Mouse (Mus musculus): ENCODE data around the gene Gata1. TPM values are rescaled to one million over a fixed set of nuclear protein-coding genes. Genes with fewer than 3 reads are reported as not detected.
"Not testable (repeated sequence)": the region's sequence is repeated elsewhere in the genome, so short reads cannot be mapped to it uniquely, and the experiment has no call there.

The Gata1 gene
- total RNA-seq, 1 experiment = 1.1 TPM

- Histone ChIP-seq H3K27ac (ENCODE audit: insufficient read depth, low read depth, low read length, poor library complexity, severe bottlenecking) (peak overlapping the region; percentile 98), H3K4me1 (ENCODE audit: control insufficient read depth in 2 of 2, insufficient read depth in 2 of 2, low read length in 2 of 2, poor library complexity in 1 of 2) (peaks cover 3 to 5% of the 10 kb centered on the region in 2 experiments; a peak in 1 of 4 replicates), H3K9ac (ENCODE audit: insufficient read depth, low read depth, low read length, poor library complexity, severe bottlenecking) (no peak overlapping the region), H3K9me3 (ENCODE audit: control insufficient read depth, insufficient read depth, low read depth, low read length) (no peaks in the 10 kb centered on the region), H3K4me3 (ENCODE audit: insufficient read depth in 1 of 2, low read depth in 1 of 2, low read length in 2 of 2, poor library complexity in 1 of 2, severe bottlenecking in 1 of 2) (peak overlapping the region in 1 of 2 experiments; percentile 30; a peak in 2 of 4 replicates), H3K36me3 (ENCODE audit: control insufficient read depth, insufficient read depth, low read length, poor library complexity, severe bottlenecking) (no peaks in the 10 kb centered on the region)
- in situ Hi-C loops (cut with MboI; ENCODE audit: low sequenced_read_pairs in 2 of 2, unreplicated experiment in 2 of 2) = loop anchor here (5.0 to 10.0 kb wide), 2 partner anchors 88 to 91 kb away; partner anchors contain the start of gene Eras (in 1 of the 2)
- DNase-seq (ENCODE audit: low read depth, low spot score) = no peak
- TF ChIP-seq HCFC1 (IDR thresholded peaks at IDR 0.05; ENCODE audit: borderline replicate concordance, insufficient read depth, low read length) (no peak), ZNF384 (IDR thresholded peaks at IDR 0.05; ENCODE audit: low read depth, low read length) (no peak), MAFK (IDR thresholded peaks at IDR 0.05; ENCODE audit: insufficient read depth, low read depth, low read length) (no peak), ZC3H11A (IDR thresholded peaks at IDR 0.05; ENCODE audit: borderline replicate concordance, low read depth, low read length) (no peak), CHD2 (IDR thresholded peaks at IDR 0.05; ENCODE audit: low read depth, low read length) (no peak)
Observed at GRCm38 (mm10) chrX:8013157-8013556, 35.3 kb upstream of the Gata1 start.

- H3K9me3 ChIP-seq (ENCODE audit: control insufficient read depth, insufficient read depth, low read depth, low read length); in situ Hi-C loops (cut with MboI; ENCODE audit: low sequenced_read_pairs in 2 of 2, unreplicated experiment in 2 of 2); H3K4me3 ChIP-seq (ENCODE audit: insufficient read depth in 1 of 2, low read depth in 1 of 2, low read length in 2 of 2, poor library complexity in 1 of 2, severe bottlenecking in 1 of 2); DNase-seq (ENCODE audit: low read depth, low spot score); H3K4me1 ChIP-seq (ENCODE audit: control insufficient read depth in 2 of 2, insufficient read depth in 2 of 2, low read length in 2 of 2, poor library complexity in 1 of 2); H3K36me3 ChIP-seq (ENCODE audit: control insufficient read depth, insufficient read depth, low read length, poor library complexity, severe bottlenecking): not testable (repeated sequence)
- H3K9ac ChIP-seq (ENCODE audit: insufficient read depth, low read depth, low read length, poor library complexity, severe bottlenecking) = peak overlapping the region; percentile 50; the same call in 1 of the 2 replicates
- peak overlapping the region; percentile 85 for H3K27ac ChIP-seq (ENCODE audit: insufficient read depth, low read depth, low read length, poor library complexity, severe bottlenecking)
- TF ChIP-seq ZNF384 (IDR thresholded peaks at IDR 0.05; ENCODE audit: low read depth, low read length) = 0 out of 2 replicates have a peak, but pooled peaks have one; percentile 19
Observed at GRCm38 (mm10) chrX:8009356-8009755, 31.5 kb upstream of the Gata1 start.

- TF ChIP-seq HCFC1 (IDR thresholded peaks at IDR 0.05; ENCODE audit: borderline replicate concordance, insufficient read depth, low read length) = no peak
- TF ChIP-seq ZNF384 (IDR thresholded peaks at IDR 0.05; ENCODE audit: low read depth, low read length) = no peak
- TF ChIP-seq MAFK (IDR thresholded peaks at IDR 0.05; ENCODE audit: insufficient read depth, low read depth, low read length) = no peak
- no peak for TF ChIP-seq CHD2 (IDR thresholded peaks at IDR 0.05; ENCODE audit: low read depth, low read length)
- 0 out of 4 replicates have a peak overlapping the region, but pooled peaks of 1 of the 2 experiments have one; percentile 15 for H3K4me3 ChIP-seq (ENCODE audit: insufficient read depth in 1 of 2, low read depth in 1 of 2, low read length in 2 of 2, poor library complexity in 1 of 2, severe bottlenecking in 1 of 2)
- H3K4me1 ChIP-seq (ENCODE audit: control insufficient read depth in 2 of 2, insufficient read depth in 2 of 2, low read length in 2 of 2, poor library complexity in 1 of 2) = peaks cover 2 to 5% of the 10 kb centered on the region in 2 experiments; a peak in 2 of 4 replicates
- DNase-seq (ENCODE audit: low read depth, low spot score) = no peak
- H3K27ac ChIP-seq (ENCODE audit: insufficient read depth, low read depth, low read length, poor library complexity, severe bottlenecking) = peak overlapping the region; percentile 85
- H3K36me3 ChIP-seq (ENCODE audit: control insufficient read depth, insufficient read depth, low read length, poor library complexity, severe bottlenecking) = no peaks in the 10 kb centered on the region
- no peak overlapping the region for H3K9ac ChIP-seq (ENCODE audit: insufficient read depth, low read depth, low read length, poor library complexity, severe bottlenecking)
- no peaks in the 10 kb centered on the region for H3K9me3 ChIP-seq (ENCODE audit: control insufficient read depth, insufficient read depth, low read depth, low read length)
- in situ Hi-C loops (cut with MboI; ENCODE audit: low sequenced_read_pairs in 2 of 2, unreplicated experiment in 2 of 2) = no loop called here
Observed at GRCm38 (mm10) chrX:8008543-8008942, 30.7 kb upstream of the Gata1 start.

- no peaks in the 10 kb centered on the region for H3K36me3 ChIP-seq (ENCODE audit: control insufficient read depth, insufficient read depth, low read length, poor library complexity, severe bottlenecking)
- no peak overlapping the region for H3K4me3 ChIP-seq (ENCODE audit: insufficient read depth in 1 of 2, low read depth in 1 of 2, low read length in 2 of 2, poor library complexity in 1 of 2, severe bottlenecking in 1 of 2)
- DNase-seq (ENCODE audit: low read depth, low spot score) = no peak
- peaks cover 0 to 10% of the 10 kb centered on the region in 2 experiments; a peak in 2 of 4 replicates for H3K4me1 ChIP-seq (ENCODE audit: control insufficient read depth in 2 of 2, insufficient read depth in 2 of 2, low read length in 2 of 2, poor library complexity in 1 of 2)
- in situ Hi-C loops (cut with MboI; ENCODE audit: low sequenced_read_pairs in 2 of 2, unreplicated experiment in 2 of 2) = no loop called here
- peak overlapping the region; percentile 62 for H3K27ac ChIP-seq (ENCODE audit: insufficient read depth, low read depth, low read length, poor library complexity, severe bottlenecking)
- no peaks in the 10 kb centered on the region for H3K9me3 ChIP-seq (ENCODE audit: control insufficient read depth, insufficient read depth, low read depth, low read length)
- no peak overlapping the region for H3K9ac ChIP-seq (ENCODE audit: insufficient read depth, low read depth, low read length, poor library complexity, severe bottlenecking)
- no peak for TF ChIP-seq CHD2 (IDR thresholded peaks at IDR 0.05; ENCODE audit: low read depth, low read length)
- no peak for TF ChIP-seq HCFC1 (IDR thresholded peaks at IDR 0.05; ENCODE audit: borderline replicate concordance, insufficient read depth, low read length)
- no peak for TF ChIP-seq ZC3H11A (IDR thresholded peaks at IDR 0.05; ENCODE audit: borderline replicate concordance, low read depth, low read length)
- no peak for TF ChIP-seq ZNF384 (IDR thresholded peaks at IDR 0.05; ENCODE audit: low read depth, low read length)
- TF ChIP-seq MAFK (IDR thresholded peaks at IDR 0.05; ENCODE audit: insufficient read depth, low read depth, low read length) = no peak
Observed at GRCm38 (mm10) chrX:8002971-8003370, 25.1 kb upstream of the Gata1 start.

GRCm38 (mm10) chrX:8002001-8002400, 24.1 kb upstream of the Gata1 start:
- peaks cover 0 to 10% of the 10 kb centered on the region in 2 experiments; a peak in 1 of 4 replicates for H3K4me1 ChIP-seq (ENCODE audit: control insufficient read depth in 2 of 2, insufficient read depth in 2 of 2, low read length in 2 of 2, poor library complexity in 1 of 2)
- in situ Hi-C loops (cut with MboI; ENCODE audit: low sequenced_read_pairs in 2 of 2, unreplicated experiment in 2 of 2) = no loop called here
- H3K9ac ChIP-seq (ENCODE audit: insufficient read depth, low read depth, low read length, poor library complexity, severe bottlenecking) = no peak overlapping the region
- no peak for TF ChIP-seq MAFK (IDR thresholded peaks at IDR 0.05; ENCODE audit: insufficient read depth, low read depth, low read length)
- no peak for TF ChIP-seq CHD2 (IDR thresholded peaks at IDR 0.05; ENCODE audit: low read depth, low read length)
- TF ChIP-seq ZNF384 (IDR thresholded peaks at IDR 0.05; ENCODE audit: low read depth, low read length) = no peak
- TF ChIP-seq HCFC1 (IDR thresholded peaks at IDR 0.05; ENCODE audit: borderline replicate concordance, insufficient read depth, low read length) = no peak
- TF ChIP-seq ZC3H11A (IDR thresholded peaks at IDR 0.05; ENCODE audit: borderline replicate concordance, low read depth, low read length) = no peak
- H3K27ac ChIP-seq (ENCODE audit: insufficient read depth, low read depth, low read length, poor library complexity, severe bottlenecking) = peak overlapping the region; percentile 62
- H3K9me3 ChIP-seq (ENCODE audit: control insufficient read depth, insufficient read depth, low read depth, low read length) = no peaks in the 10 kb centered on the region
- H3K36me3 ChIP-seq (ENCODE audit: control insufficient read depth, insufficient read depth, low read length, poor library complexity, severe bottlenecking) = no peaks in the 10 kb centered on the region
- H3K4me3 ChIP-seq (ENCODE audit: insufficient read depth in 1 of 2, low read depth in 1 of 2, low read length in 2 of 2, poor library complexity in 1 of 2, severe bottlenecking in 1 of 2) = no peak overlapping the region
- DNase-seq (ENCODE audit: low read depth, low spot score) = no peak
